Mouse (Mus musculus) cortical plate, adult 2 months (tissue): ENCODE measurements around the gene Kat8. TPM values are rescaled to one million over a fixed set of nuclear protein-coding genes. Genes with fewer than 3 reads are reported as not detected.
A peak's percentile ranks its signal among the peaks of the same experiment; 100 is the strongest.

ENCODE experiments used
- H3K27ac ChIP-seq: fragments of 200-500 bp; 2 replicates; pipeline ENCODE4 v1.5.1; 2012; ENCODE audit warnings: low read length, control low read depth, inconsistent platforms; ENCODE audit not compliant: insufficient read depth
- H3K4me1 ChIP-seq: fragments of 200-500 bp; 2 replicates; pipeline ENCODE4 v1.6.1; 2011; ENCODE audit warnings: low read length; ENCODE audit not compliant: control insufficient read depth, insufficient read depth
- H3K4me3 ChIP-seq: fragments of 200-500 bp; 2 replicates; pipeline ENCODE4 v1.5.1; 2011; ENCODE audit warnings: mild to moderate bottlenecking, low read length, control low read depth; ENCODE audit not compliant: insufficient read depth
- CTCF ChIP-seq: fragments of 200-500 bp; IDR thresholded peaks from 2 replicates; pipeline ENCODE4 v1.5.1; 2011; ENCODE audit warnings: mild to moderate bottlenecking, control low read depth, low read length; ENCODE audit not compliant: insufficient read depth; ENCODE audit errors: extremely low read depth
- POLR2A ChIP-seq: fragments of 200-500 bp; IDR thresholded peaks from 2 replicates; pipeline ENCODE4 v1.6.1; 2011; ENCODE audit warnings: mild to moderate bottlenecking, low read length, control low read depth; ENCODE audit not compliant: insufficient read depth; ENCODE audit errors: extremely low read depth
- polyA plus RNA-seq: library from polyadenylated mRNA; depleted of rRNA; stranded (reverse); fragments of >200 nt; gene quantifications from 2 replicates; pipeline ENCODE4 v1.2.3, GENCODE M21; 2012

The Kat8 gene
- polyA plus RNA-seq, 1 experiment = 39.1 TPM

DNA sequence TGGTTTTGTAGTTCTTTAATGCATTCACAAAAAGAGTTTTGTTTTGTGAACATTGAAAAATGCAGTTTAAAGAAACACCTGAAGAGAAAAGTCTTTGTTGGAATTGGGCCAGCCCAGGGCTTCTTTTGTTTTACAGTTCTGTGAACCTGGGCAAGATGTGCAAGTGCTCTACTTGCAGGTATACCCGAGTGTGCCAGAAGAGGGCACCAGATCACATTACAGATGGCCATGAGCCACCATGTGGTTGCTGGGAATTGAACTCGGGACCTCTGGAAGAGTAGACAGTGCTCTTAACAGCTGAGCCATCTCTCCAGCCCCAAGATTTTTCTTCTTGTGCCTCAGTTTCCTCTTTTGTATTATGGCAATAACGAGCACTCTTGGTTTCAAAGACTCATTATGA is 5.9 kb downstream of the Kat8 start:
- H3K4me1 ChIP-seq = no peaks in the 10 kb centered on the region
- no peak overlapping the region for H3K27ac ChIP-seq
- H3K4me3 ChIP-seq = no peak overlapping the region
- TF ChIP-seq POLR2A (no peak), CTCF (peak; percentile 25; the same call in 1 of the 2 replicates)

DNA sequence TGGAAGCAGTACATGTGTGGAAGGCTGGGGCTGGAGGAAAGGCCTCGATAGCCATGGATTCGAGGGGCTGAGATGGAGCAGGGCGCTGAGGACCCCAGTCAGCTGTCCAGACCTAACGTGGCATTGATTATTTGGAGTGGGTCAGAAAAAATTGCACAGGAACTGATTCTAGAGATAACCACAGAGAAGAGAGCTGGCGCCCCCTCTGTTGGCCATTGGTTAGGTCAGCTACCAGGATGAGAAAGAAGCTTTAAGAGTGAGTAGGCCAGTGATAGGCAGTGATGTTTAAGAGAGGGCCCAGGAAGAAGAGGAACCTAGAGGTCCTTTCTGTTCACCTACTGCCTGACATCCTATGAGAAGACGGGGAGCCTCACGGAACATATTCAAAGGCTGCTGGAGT is 7.0 kb downstream of the Kat8 start:
- H3K27ac ChIP-seq = no peak overlapping the region
- no peaks in the 10 kb centered on the region for H3K4me1 ChIP-seq
- H3K4me3 ChIP-seq = no peak overlapping the region
- TF ChIP-seq CTCF = peak; percentile 19; the same call in 1 of the 2 replicates
- no peak for TF ChIP-seq POLR2A

DNA sequence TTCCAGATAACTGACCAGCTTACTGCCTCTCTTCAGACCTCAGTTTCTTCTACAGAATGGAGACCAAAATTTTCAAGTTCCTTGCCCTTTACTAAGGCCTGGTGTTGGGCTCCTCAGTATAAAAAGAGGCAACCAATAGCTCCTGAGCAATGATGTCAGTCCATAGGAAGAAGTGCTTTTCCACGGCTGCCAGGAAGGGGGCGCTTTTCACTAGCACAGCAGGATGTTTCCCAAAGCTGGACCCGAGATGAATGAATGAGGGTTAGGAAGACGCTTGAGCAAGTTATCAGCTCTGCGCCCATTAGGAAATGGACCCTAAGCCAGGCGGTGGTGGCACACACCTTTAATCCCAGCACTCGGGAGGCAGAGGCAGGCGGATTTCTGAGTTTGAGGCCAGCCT is 9.2 kb downstream of the Kat8 start:
- TF ChIP-seq CTCF (peak; percentile 41; the same call in 1 of the 2 replicates), POLR2A (no peak)
- H3K4me3 ChIP-seq = no peak overlapping the region
- no peak overlapping the region for H3K27ac ChIP-seq
- H3K4me1 ChIP-seq = no peaks in the 10 kb centered on the region

DNA sequence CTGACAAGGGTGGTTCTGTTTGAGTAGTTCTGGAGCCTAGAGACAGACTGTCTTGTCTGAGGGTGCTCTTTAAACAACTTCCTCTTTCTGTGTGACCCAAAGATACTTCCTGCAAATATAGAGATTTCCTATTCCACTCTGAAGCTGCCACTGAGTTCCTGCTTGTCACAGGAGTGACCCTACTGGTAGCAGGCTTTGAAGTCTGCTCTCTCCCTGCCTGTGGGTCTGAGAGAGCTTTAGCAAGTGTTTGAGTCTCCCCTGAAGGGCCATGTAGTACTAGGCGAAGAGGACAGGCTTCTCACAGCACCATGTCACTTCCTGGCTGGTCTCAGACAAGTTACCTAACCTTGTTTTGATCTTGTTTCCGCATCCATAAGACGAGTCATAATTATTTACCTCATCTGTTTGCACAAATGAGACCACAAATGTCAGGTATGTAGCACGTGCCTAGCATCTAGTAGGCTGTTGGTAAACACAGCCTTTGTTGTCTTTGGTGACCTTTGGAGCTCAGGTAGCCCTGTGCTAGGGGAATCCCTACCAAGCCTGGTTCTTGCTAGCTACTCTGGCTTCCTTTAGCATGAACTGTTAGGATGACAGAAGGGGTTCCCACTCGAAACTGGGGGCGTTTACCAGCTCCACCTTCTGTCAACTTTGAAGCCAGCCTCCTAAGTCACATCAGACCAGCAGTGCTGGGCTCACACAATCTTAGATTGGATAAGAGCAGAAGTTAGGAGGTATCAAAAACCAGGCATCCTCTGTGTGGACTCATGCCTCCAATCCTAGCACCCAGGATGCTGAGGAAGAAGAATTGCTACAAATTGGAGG is 10.3 kb downstream of the Kat8 start:
- H3K4me1 ChIP-seq = no peaks in the 10 kb centered on the region
- 0 out of 2 replicates have a peak overlapping the region, but pooled peaks have one; percentile 33 for H3K27ac ChIP-seq
- TF ChIP-seq CTCF (no peak), POLR2A (no peak)
- no peak overlapping the region for H3K4me3 ChIP-seq

DNA sequence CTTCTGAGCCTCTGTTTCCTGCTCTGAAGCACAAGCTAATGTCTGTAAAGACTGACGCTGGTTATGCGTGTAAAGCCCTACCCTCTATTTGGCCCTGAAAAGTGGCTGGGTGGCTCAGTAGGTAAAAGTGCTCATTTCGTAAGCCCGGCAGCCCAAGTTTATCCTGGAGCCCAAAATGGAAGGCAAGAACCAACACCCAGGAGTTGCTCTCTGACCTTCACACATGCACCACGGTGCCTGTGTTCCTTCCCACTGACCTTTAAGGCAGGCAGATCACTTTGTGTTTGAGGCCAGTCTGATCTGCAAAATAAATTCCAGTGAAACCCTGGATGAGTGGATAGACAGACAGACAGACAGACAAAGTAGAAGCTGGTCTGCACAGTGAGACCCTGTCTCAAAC is 11.4 kb downstream of the Kat8 start:
- Histone ChIP-seq H3K4me1 (no peaks in the 10 kb centered on the region), H3K27ac (no peak overlapping the region), H3K4me3 (no peak overlapping the region)
- no peak for TF ChIP-seq POLR2A
- no peak for TF ChIP-seq CTCF

DNA sequence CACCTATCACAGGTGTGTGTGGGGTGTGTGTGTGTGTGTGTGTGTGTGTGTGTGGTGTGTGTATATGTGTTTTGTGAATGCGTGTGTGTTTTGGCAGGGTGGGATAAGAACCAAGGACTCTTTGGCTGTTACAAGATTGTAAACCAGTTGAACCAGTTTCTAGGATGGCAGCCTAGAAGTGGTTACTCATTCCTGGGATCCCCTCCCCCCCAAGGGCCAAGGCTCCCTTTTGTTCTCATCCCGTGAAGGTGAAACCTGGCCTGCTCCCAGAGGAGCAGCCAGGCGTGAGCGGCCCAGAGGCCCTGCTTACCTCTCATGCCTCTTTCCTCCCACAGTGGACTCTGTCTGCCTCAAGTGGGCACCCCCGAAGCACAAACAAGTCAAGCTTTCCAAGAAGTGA is 12.9 kb downstream of the Kat8 start:
- H3K4me1 ChIP-seq = no peaks in the 10 kb centered on the region
- no peak for TF ChIP-seq POLR2A
- TF ChIP-seq CTCF = no peak
- no peak overlapping the region for H3K4me3 ChIP-seq
- no peak overlapping the region for H3K27ac ChIP-seq

DNA sequence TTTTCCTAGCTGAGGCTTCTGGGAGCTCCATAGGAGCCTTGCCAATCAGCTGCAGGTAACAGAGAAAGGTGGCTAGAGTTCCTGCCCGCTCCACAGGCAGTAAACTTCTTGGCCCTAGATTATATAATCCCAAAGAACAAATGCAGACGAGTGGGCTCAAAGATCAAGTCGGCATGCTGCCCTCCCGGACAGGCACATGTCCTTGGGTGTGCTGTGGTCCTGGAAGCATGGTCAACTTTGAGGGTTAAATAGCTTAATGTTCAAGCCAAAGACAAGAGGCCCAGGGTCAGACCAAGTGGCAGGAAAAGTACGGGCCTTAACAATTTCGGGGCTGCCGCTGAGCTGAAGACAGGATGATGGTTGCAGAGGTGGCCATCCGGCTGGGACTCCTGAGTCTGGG is 13.8 kb downstream of the Kat8 start:
- TF ChIP-seq CTCF = no peak
- TF ChIP-seq POLR2A = no peak
- no peak overlapping the region for H3K27ac ChIP-seq
- no peak overlapping the region for H3K4me3 ChIP-seq
- H3K4me1 ChIP-seq = no peaks in the 10 kb centered on the region

DNA sequence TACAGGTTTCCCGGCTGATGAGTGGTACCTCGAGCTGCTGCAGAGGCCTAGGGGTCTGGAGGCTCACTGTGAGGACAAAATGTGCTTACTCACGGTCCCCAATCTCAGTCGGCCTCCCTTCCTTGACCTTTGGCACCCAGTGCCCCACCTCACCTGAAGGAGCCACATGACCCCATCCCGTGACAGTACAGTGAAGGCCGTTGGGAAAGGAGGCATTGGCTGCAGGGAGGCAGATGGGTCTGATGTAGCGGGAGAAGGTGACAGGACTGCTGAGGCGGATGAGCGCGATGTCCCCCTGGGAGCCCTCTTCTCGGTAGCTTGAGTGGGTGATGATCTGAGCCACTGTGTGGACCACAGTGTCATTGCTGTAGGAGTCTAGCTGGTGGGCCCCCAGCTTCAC is 14.5 kb downstream of the Kat8 start:
- Histone ChIP-seq H3K27ac (no peak overlapping the region), H3K4me1 (no peaks in the 10 kb centered on the region), H3K4me3 (no peak overlapping the region)
- TF ChIP-seq POLR2A = no peak
- TF ChIP-seq CTCF = no peak

DNA sequence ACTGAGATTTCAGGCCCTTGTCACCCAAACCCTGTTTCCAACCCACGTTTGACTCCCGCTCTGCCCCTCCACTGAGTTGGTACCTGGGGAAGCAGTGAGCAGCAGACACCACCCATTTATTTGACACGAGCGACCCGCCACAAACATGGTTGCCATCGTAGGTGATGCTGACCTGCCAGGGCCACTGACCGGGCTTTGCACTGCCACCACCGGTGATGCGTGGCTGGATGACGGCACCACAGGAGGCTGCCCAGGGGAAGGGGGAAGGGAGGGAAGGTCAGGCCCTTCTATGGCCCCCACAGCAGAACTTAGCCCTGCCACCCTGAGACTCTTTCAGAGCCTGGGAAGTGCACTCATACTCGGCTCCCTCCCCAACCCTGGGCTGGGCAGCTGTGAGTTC is 15.4 kb downstream of the Kat8 start:
- Histone ChIP-seq H3K4me1 (no peaks in the 10 kb centered on the region), H3K27ac (no peak overlapping the region), H3K4me3 (no peak overlapping the region)
- TF ChIP-seq POLR2A (no peak), CTCF (no peak)

DNA sequence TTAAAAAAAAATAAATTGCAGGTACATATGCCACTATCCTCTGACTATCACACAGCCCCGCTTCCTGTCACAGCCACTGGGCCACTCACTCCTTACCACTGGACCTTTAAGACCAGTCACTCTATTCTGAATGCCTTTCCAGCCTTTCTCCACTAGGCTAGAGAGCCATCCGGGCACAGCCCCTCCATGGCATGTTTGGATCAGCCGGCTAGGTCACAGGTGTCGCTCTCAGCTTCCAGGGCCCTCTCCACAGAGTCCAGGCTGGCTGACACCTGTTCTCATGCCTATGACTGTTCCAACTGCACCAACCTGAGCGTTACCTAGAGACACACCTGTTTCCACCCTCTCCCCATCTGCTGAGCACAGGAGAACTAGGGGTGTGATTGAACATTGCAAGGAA is 16.3 kb downstream of the Kat8 start:
- no peak for TF ChIP-seq CTCF
- no peak for TF ChIP-seq POLR2A
- Histone ChIP-seq H3K27ac (no peak overlapping the region), H3K4me3 (no peak overlapping the region), H3K4me1 (no peaks in the 10 kb centered on the region)
